Comparison of ENCODE assay signal across 10 mouse cellular contexts in the genomic region with DNA sequence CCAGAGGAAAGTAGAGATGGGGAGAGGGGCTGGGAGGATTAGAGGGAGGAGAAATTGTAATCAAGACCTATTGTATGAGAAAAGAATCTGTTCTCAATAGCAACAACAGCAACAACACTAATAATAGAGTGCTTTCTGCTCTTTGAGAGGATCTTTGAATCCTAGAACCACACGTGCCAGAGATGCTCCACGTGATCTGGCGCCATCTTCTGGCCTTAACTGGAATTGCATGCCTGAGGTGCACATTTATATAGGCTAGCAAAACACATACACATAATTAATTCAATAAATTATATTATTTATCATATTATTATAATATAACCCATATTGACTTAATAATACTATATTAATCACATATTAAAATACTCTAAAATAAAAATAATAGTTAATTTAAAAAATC. TPM values are rescaled to one million over a fixed set of nuclear protein-coding genes. Genes with fewer than 3 reads are reported as not detected.
DNase-seq lines count a peak whose midpoint lies in the region; ATAC-seq lines count a peak whose summit lies in the region.
"Had no signal": no experiment of that assay in that cellular context is flagged by ENCODE, and none has a peak within 500 bp of the region (broad histone marks: within the 10 kb centered on the region; RNA-seq: fewer than 3 reads in every experiment).

No protein-coding gene starts in this region.

- ATAC-seq in hindbrain, embryonic 11.5 days (ENCODE audit: low FRiP score), result no peak; the same call in 1 of the 2 replicates
- no peak for ATAC-seq in hindbrain, embryonic 12.5 days (ENCODE audit: low FRiP score)
- ATAC-seq in megakaryocyte-erythroid progenitor cell, adult 5-6 weeks (replicated peaks; ENCODE audit: low FRiP score, low TSS enrichment, poor library complexity, severe bottlenecking), result peak; percentile 82

- H3K4me3 ChIP-seq in hindbrain, embryonic 11.5 days (ENCODE audit: low read depth, low read length), result no peak overlapping the region
- H3K4me3 ChIP-seq in hindbrain, embryonic 12.5 days, result no peak overlapping the region
- H3K4me3 ChIP-seq: erythroblast, embryonic 14.5 days; neural tube, embryonic 12.5 days had no signal

- no peak overlapping the region for H3K27ac ChIP-seq in hindbrain, embryonic 11.5 days (ENCODE audit: low read depth, low read length)
- H3K27ac ChIP-seq in hindbrain, embryonic 12.5 days, result no peak overlapping the region
- H3K27ac ChIP-seq: neural tube, embryonic 12.5 days had no signal

- H3K36me3 ChIP-seq in hindbrain, embryonic 11.5 days (ENCODE audit: control insufficient read depth, insufficient read depth, low read length), result no peaks in the 10 kb centered on the region
- H3K36me3 ChIP-seq in hindbrain, embryonic 12.5 days, result no peaks in the 10 kb centered on the region
- H3K36me3 ChIP-seq: neural tube, embryonic 12.5 days had no signal

- H3K4me2 ChIP-seq in hindbrain, embryonic 11.5 days (replicated peaks; ENCODE audit: low read depth, low read length), result no peak overlapping the region
- H3K4me2 ChIP-seq in hindbrain, embryonic 12.5 days (replicated peaks), result no peak overlapping the region
- H3K4me2 ChIP-seq: neural tube, embryonic 12.5 days had no signal

- no peaks in the 10 kb centered on the region for H3K27me3 ChIP-seq in hindbrain, embryonic 11.5 days (ENCODE audit: control insufficient read depth, insufficient read depth, low read length)
- H3K27me3 ChIP-seq in hindbrain, embryonic 12.5 days, result no peaks in the 10 kb centered on the region
- H3K27me3 ChIP-seq: neural tube, embryonic 12.5 days had no signal

- H3K4me1 ChIP-seq in hindbrain, embryonic 11.5 days (replicated peaks; ENCODE audit: control insufficient read depth, insufficient read depth, low read length), result no peaks in the 10 kb centered on the region
- no peaks in the 10 kb centered on the region for H3K4me1 ChIP-seq in hindbrain, embryonic 12.5 days
- H3K4me1 ChIP-seq: neural tube, embryonic 12.5 days had no signal

- WGBS in hindbrain, embryonic 11.5 days, result 4% methylated on average over 3 of the region's 3 CpGs
- 9% methylated on average over 3 of the region's 3 CpGs for whole genome bisulfite sequencing in hindbrain, embryonic 12.5 days

- DNase-seq in hindbrain, embryonic 11.5 days (ENCODE audit: low spot score), result peak; percentile 59
- DNase-seq in CD4-positive helper T cell, adult 2 months (ENCODE audit: low read depth, low spot score), result peak; percentile 66
- peak; percentile 21 for DNase-seq in adrenal gland, adult 2 months
- DNase-seq in heart, postnatal 4 days, result peak; percentile 40
- DNase-seq in thymus, postnatal 4 days, result peak; percentile 77
- DNase-seq in layer of hippocampus, postnatal 14 days (ENCODE audit: low spot score in 2 of 2), result no peak

- no peaks in the 10 kb centered on the region for H3K9me3 ChIP-seq in hindbrain, embryonic 11.5 days (ENCODE audit: control insufficient read depth, low read length)
- H3K9me3 ChIP-seq in hindbrain, embryonic 12.5 days (replicated peaks), result no peaks in the 10 kb centered on the region
- H3K9me3 ChIP-seq: neural tube, embryonic 12.5 days had no signal

- no peak overlapping the region for H3K9ac ChIP-seq in hindbrain, embryonic 11.5 days (ENCODE audit: low read depth, low read length)
- H3K9ac ChIP-seq in hindbrain, embryonic 12.5 days, result no peak overlapping the region
- H3K9ac ChIP-seq: neural tube, embryonic 12.5 days had no signal

RNA-seq across cellular contexts. Expression of a gene that starts 1.6 kb away (rescaled TPM):
- not detected in 2 replicates for polyA plus RNA-seq in hindbrain, embryonic 11.5 days (2014; fragmentation: Nextera tagmentation; extraction: Ambion mirVana)
- not detected in 2 replicates for polyA plus RNA-seq in hindbrain, embryonic 12.5 days (2016; fragmentation: Nextera tagmentation; extraction: Ambion mirVana)
- not detected for total RNA-seq in adrenal gland, adult 2 months (2021)
- not detected in 2 replicates for polyA plus RNA-seq in adrenal gland, adult 2 months (2012; rRNA removed)
- total RNA-seq in heart, postnatal 4 days (2021), result not detected
- not detected in 2 replicates for total RNA-seq in megakaryocyte-erythroid progenitor cell, adult 5-6 weeks (2014; fragmentation: Nextera tagmentation)
- total RNA-seq in megakaryocyte-erythroid progenitor cell, adult 5-6 weeks (2017), result 1.8 TPM in 1 of 2 replicates, not detected in the other
- not detected for total RNA-seq in layer of hippocampus, postnatal 14 days (2021)
- polyA plus RNA-seq: erythroblast, embryonic 14.5 days; neural tube, embryonic 12.5 days had no signal

RNA-seq across cellular contexts. Expression of a gene that starts 10.6 kb away (rescaled TPM):
- not detected in 2 replicates for polyA plus RNA-seq in hindbrain, embryonic 11.5 days (2014; fragmentation: Nextera tagmentation; extraction: Ambion mirVana)
- not detected in 2 replicates for polyA plus RNA-seq in hindbrain, embryonic 12.5 days (2016; fragmentation: Nextera tagmentation; extraction: Ambion mirVana)
- total RNA-seq in adrenal gland, adult 2 months (2021), result not detected
- not detected in 2 replicates for polyA plus RNA-seq in adrenal gland, adult 2 months (2012; rRNA removed)
- total RNA-seq in heart, postnatal 4 days (2021), result not detected
- total RNA-seq in megakaryocyte-erythroid progenitor cell, adult 5-6 weeks (2014; fragmentation: Nextera tagmentation), result not detected in 2 replicates
- not detected in 2 replicates for total RNA-seq in megakaryocyte-erythroid progenitor cell, adult 5-6 weeks (2017)
- not detected for total RNA-seq in layer of hippocampus, postnatal 14 days (2021)
- polyA plus RNA-seq: erythroblast, embryonic 14.5 days; neural tube, embryonic 12.5 days had no signal

RNA-seq across cellular contexts. Expression of a gene that starts 16.3 kb away (rescaled TPM):
- not detected in 2 replicates for polyA plus RNA-seq in hindbrain, embryonic 11.5 days (2014; fragmentation: Nextera tagmentation; extraction: Ambion mirVana)
- polyA plus RNA-seq in hindbrain, embryonic 12.5 days (2016; fragmentation: Nextera tagmentation; extraction: Ambion mirVana), result not detected in 2 replicates
- not detected for total RNA-seq in adrenal gland, adult 2 months (2021)
- polyA plus RNA-seq in adrenal gland, adult 2 months (2012; rRNA removed), result not detected in 2 replicates
- not detected for total RNA-seq in heart, postnatal 4 days (2021)
- not detected in 2 replicates for total RNA-seq in megakaryocyte-erythroid progenitor cell, adult 5-6 weeks (2014; fragmentation: Nextera tagmentation)
- total RNA-seq in megakaryocyte-erythroid progenitor cell, adult 5-6 weeks (2017), result not detected in 2 replicates
- total RNA-seq in layer of hippocampus, postnatal 14 days (2021), result not detected
- polyA plus RNA-seq: erythroblast, embryonic 14.5 days; neural tube, embryonic 12.5 days had no signal

RNA-seq across cellular contexts. Expression of a gene that starts 21.4 kb away (rescaled TPM):
- not detected in 2 replicates for polyA plus RNA-seq in hindbrain, embryonic 11.5 days (2014; fragmentation: Nextera tagmentation; extraction: Ambion mirVana)
- polyA plus RNA-seq in hindbrain, embryonic 12.5 days (2016; fragmentation: Nextera tagmentation; extraction: Ambion mirVana), result not detected in 2 replicates
- total RNA-seq in adrenal gland, adult 2 months (2021), result not detected
- not detected in 2 replicates for polyA plus RNA-seq in adrenal gland, adult 2 months (2012; rRNA removed)
- total RNA-seq in heart, postnatal 4 days (2021), result not detected
- total RNA-seq in megakaryocyte-erythroid progenitor cell, adult 5-6 weeks (2014; fragmentation: Nextera tagmentation), result not detected in 2 replicates
- total RNA-seq in megakaryocyte-erythroid progenitor cell, adult 5-6 weeks (2017), result not detected in 2 replicates
- total RNA-seq in layer of hippocampus, postnatal 14 days (2021), result not detected
- polyA plus RNA-seq: erythroblast, embryonic 14.5 days; neural tube, embryonic 12.5 days had no signal

RNA-seq across cellular contexts. Expression of a gene that starts 26.1 kb away (rescaled TPM):
- polyA plus RNA-seq in hindbrain, embryonic 11.5 days (2014; fragmentation: Nextera tagmentation; extraction: Ambion mirVana), result not detected in 2 replicates
- not detected in 2 replicates for polyA plus RNA-seq in hindbrain, embryonic 12.5 days (2016; fragmentation: Nextera tagmentation; extraction: Ambion mirVana)
- not detected for total RNA-seq in adrenal gland, adult 2 months (2021)
- polyA plus RNA-seq in adrenal gland, adult 2 months (2012; rRNA removed), result not detected in 2 replicates
- total RNA-seq in heart, postnatal 4 days (2021), result not detected
- total RNA-seq in megakaryocyte-erythroid progenitor cell, adult 5-6 weeks (2014; fragmentation: Nextera tagmentation), result not detected in 2 replicates
- not detected in 2 replicates for total RNA-seq in megakaryocyte-erythroid progenitor cell, adult 5-6 weeks (2017)
- total RNA-seq in layer of hippocampus, postnatal 14 days (2021), result not detected
- polyA plus RNA-seq: erythroblast, embryonic 14.5 days; neural tube, embryonic 12.5 days had no signal

Comparison
In these comparisons a context has a peak if more than half of its experiments do, and no peak if none do; other contexts are left out.
1. DNase-seq: peak in hindbrain, embryonic 11.5 days (single experiment), CD4-positive helper T cell, adult 2 months (single experiment), adrenal gland, adult 2 months (single experiment), heart, postnatal 4 days (single experiment) and thymus, postnatal 4 days (single experiment); none in layer of hippocampus, postnatal 14 days (0 of 2).